Mouse (Mus musculus) layer of hippocampus, adult 2 months (tissue): ENCODE results near the gene Atl3. TPM values are rescaled to one million over a fixed set of nuclear protein-coding genes. Genes with fewer than 3 reads are reported as not detected.

ENCODE experiments used
- DNase-seq, 2 experiments: peaks; one replicate each; pipeline ENCODE4 v3.0.0; 2022; ENCODE audit warnings: low spot score in 2 of 2
- H3K27ac ChIP-seq: fragments of 200-600 bp; 2 replicates; pipeline ENCODE4 v1.8.1; 2022
- H3K4me3 ChIP-seq: fragments of 200-600 bp; 2 replicates; pipeline ENCODE4 v1.8.1; 2022; ENCODE audit warnings: mild to moderate bottlenecking
- CTCF ChIP-seq: fragments of 200-600 bp; conservative IDR thresholded peaks from 2 replicates; pipeline ENCODE4 v1.8.1; 2022; ENCODE audit warnings: antibody characterized with exemption, mild to moderate bottlenecking, moderate library complexity
- total RNA-seq, 2 experiments: library from RNA; stranded (reverse); gene quantifications; 2 replicates each; pipeline ENCODE4 v1.2.3; 2021

Gene Atl3
- total RNA-seq, 2 experiments from 2014 or later = 20.5 to 23.0 TPM

DNA sequence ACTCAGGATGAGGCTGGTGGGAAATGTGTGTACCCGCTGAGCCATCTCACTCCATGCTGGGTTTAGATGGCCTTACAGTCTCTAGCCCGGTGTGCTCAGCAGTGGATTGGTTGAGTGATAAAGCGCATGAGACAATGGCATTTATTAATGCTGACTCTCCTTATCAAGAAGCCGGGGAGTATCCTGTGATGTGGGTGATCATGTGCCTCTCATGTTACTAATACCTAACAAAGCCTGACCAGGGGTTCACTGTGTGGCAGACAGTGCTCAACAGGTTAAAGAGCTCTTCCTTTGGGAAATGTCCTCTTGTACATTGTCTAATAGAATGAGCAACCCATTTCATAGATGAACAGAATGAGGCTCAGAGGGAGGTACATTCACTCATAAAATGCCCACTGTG is 61.0 kb downstream of the Atl3 start:
- Histone ChIP-seq H3K4me3 (no peak overlapping the region), H3K27ac (no peak overlapping the region)
- DNase-seq = no peak
- no peak for TF ChIP-seq CTCF

DNA sequence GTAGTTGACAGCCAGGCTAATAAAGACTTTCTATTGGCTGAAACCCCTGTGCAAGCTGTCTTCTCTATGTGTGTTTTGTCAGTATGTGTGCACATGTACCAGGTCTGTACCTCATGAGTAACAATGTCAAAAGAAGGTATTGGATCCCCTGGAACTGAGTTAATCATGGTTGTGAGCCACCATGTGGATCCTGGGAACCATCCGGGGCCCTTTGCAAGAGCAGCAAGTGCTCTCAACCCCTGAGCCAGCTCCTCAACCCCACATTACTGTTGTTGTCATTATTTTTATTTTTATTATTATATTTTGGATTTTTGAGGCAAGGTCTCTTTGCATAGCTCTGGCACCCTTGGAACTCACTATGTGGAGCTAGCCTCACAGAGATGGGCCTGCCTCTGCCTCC is 62.8 kb downstream of the Atl3 start:
- DNase-seq = no peak
- H3K27ac ChIP-seq = no peak overlapping the region
- no peak overlapping the region for H3K4me3 ChIP-seq
- TF ChIP-seq CTCF = no peak

DNA sequence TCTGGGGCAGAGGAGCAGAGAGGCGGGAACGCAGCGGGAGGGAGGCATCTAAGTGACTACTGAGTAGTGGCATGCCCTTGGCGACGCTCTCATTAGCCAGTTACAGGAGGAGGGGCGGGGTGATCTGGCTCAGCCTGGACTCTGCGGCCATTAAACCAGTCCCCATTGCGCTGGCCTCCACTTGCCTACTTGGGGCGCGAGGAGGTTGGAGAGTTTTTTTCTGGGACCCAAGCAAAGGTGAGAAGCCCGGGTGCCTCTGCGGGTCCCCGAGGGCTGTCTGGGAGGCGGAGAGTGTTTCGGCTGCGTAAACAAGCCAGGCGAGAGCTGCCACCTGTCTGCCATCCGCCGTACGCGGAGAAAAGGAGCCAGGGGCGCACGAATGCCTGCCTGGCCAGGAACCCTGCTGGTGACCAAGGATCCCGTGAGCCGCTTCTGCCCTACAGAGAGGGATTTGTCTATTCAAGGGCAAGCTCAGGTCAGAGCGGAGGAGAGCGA is 63.5 kb downstream of the Atl3 start, which contains the start of gene Pla2g16:
Gene Pla2g16, plus strand, starts transcription at position 132 of the 495 bp plus-strand sequence.
- DNase-seq = peak; percentile 29 to 44
- peak; percentile 46 for TF ChIP-seq CTCF
- Histone ChIP-seq H3K4me3 (peak within 1 kb of the TSS; percentile 65), H3K27ac (peak within 1 kb of the TSS; percentile 83)

DNA sequence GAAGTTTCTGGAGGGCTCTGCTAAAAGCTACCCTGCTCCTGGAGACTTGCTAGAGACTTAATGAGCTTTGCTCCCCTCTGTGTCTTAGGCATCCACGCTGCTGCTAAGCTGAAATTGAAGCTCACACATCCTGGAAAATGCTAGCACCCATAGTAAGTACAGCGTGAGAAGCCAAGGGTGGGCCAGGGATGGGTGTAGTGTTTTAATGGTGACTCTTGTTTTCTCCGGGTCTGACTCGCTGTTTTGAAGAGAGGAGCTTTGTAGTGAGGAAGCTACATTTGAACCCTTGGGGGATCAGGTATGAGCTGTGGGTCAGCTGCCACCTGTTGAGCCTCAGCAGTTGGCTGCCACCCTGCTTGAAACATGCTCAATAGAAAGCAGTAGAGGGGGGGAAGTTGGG is 64.0 kb downstream of the Atl3 start:
- no peak for TF ChIP-seq CTCF
- peak overlapping the region; percentile 83 for H3K27ac ChIP-seq
- DNase-seq = no peak

DNA sequence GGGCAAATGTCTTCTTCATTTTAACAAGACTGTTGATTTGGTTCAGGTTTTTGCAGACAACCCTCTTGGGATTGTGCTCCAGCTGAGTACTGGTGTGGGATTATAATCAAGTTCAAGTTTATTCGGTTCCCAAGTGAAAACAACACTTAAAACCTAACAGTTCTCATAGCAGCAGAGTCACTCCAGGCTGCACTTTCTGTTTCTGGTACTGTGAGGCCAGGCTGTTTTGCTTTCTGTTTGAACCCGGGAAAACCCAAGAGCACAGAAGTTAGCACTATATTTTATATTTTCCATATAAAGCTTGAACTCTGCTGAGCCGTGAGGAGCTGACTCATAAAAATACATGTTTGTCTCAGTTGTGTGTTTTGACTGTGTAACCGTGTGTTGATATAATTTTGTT is 64.8 kb downstream of the Atl3 start:
- no peak for DNase-seq
- TF ChIP-seq CTCF = no peak
- peak overlapping the region; percentile 65 for H3K4me3 ChIP-seq
- H3K27ac ChIP-seq = peak overlapping the region; percentile 83

More for the DNA sequence above, 64.0 kb downstream of the Atl3 start:
- peak overlapping the region; percentile 65 for H3K4me3 ChIP-seq

DNA sequence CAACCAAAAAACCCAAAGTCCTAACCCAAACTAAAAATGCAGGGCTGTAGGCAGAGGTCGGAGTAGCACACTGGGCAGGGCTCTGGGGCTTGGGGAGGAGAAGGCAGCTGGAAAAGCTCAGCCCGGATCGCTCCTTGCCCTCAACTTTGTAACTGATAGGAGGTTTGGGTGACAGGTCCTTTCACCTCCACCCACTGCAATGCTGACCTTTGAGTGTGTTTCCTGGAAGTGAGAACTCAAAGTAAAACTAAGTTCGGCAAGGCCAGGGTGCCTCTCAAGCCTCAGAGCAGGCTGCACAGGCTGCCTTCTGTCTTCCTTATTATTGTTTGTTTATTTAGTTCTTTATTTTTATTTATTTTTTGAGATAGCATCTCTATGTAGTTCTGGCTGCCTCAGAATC is 66.1 kb downstream of the Atl3 start:
- no peak overlapping the region for H3K4me3 ChIP-seq
- TF ChIP-seq CTCF = no peak
- no peak for DNase-seq

DNA sequence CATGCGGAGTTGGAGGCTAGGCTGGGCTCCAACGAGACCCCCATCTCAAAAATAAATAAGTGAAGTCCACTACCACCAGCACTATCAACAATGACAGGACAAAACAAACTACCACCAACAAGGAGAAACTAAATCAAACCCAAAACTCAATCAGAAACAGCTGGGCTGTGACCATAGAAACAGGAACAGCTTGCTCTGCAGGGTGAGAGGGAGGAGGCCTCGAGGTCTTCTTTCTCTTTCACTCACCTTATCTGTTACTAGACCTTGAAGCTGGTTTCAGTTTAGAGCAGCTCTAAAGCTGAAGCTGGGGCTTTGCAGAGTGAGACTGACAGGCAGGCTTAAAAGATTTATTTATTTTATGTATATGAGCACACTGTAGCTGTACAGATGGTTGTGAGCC is 67.6 kb downstream of the Atl3 start:
- peak overlapping the region; percentile 96; the same call in 1 of the 2 replicates for H3K27ac ChIP-seq
- H3K4me3 ChIP-seq = no peak overlapping the region
- DNase-seq = no peak
- TF ChIP-seq CTCF = no peak

More for the DNA sequence above, 66.1 kb downstream of the Atl3 start:
- H3K27ac ChIP-seq = no peak overlapping the region

DNA sequence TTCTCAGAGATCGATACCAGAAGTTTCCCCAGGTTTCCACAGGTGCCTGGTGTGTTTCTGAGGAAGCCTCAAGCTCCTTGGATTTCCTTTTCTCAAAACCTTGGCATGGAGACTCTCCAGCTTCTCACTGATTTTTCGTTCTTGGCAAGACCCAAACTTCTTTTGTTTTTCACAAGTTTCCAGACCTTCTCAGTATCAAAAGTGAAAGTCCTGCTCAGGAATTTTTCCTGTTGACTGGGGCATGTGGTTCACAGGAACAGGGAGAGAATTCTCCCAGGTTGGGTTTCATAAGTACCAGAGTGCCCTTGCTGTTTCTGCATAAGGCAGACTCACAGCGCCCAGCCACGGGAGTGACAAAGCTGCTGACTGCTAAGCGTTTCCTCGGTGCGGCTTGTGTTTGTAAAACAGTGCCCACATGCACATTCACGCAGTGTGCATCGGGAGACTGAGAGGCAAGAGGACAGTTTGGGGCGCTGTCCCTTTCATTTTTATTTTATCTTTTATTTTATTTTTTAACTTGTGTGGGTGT is 68.8 kb downstream of the Atl3 start:
- peak overlapping the region; percentile 96 for H3K27ac ChIP-seq
- H3K4me3 ChIP-seq = peak overlapping the region; percentile 8; the same call in 1 of the 2 replicates
- TF ChIP-seq CTCF = no peak
- no peak for DNase-seq

DNA sequence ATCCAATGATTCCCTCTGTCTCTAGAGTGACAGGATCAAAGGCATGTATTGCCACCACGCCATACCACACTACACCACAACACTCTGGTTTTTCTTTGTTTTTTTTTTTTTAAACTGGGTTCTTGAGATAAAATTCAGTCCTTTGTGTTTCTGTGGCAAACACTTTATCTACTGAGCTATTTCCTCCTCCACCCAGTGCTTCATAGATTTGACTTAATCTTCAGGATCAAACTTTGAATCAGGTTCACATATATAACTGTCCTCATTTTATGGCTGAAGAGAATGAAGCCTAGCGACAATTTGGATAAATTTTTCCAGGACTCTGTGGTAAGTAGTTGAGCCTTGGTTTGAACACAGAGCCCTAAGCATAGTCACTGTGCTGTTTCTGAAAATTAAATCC is 69.8 kb downstream of the Atl3 start:
- DNase-seq = no peak
- Histone ChIP-seq H3K4me3 (no peak overlapping the region), H3K27ac (peak overlapping the region; percentile 96)
- no peak for TF ChIP-seq CTCF

DNA sequence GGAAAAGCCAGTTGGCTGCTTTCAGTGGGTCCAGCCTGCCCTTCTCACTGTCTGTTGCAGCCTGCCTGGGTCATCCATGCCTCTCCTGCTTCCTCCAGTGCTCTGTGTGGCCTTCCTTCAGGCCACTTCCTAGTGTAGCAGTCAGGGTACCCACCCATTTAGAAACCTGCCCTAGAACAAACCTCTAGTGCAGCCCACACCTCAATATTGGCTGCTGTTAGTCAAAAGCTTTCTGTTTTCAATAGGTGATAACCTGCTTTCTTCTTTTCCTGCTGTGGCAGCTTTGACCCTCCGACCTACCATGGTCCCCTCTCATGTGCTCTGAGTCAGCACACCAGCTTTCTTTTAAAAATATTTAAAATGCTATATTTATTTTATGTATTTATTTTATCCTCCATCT is 70.6 kb downstream of the Atl3 start:
- Histone ChIP-seq H3K27ac (peak overlapping the region; percentile 96), H3K4me3 (no peak overlapping the region)
- TF ChIP-seq CTCF = no peak
- DNase-seq = no peak

DNA sequence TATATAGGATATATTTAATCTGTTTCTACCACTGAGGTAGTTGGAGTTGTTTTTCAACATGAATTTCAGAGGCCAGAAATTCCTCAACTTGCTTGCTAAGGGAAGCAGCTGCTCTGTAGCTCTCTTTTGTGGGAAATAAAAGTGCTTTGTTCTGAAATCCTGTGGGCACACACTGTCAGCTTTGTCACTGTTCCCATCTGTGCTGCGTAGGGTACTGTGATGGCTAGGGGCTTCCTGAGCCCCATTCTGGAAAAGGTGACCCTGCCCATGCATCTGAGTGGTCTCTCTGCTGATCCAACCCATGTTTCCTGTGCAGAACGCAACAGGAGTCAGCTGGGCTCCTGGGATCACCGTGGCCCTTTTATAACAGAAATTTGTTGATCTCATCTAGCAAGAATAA is 73.0 kb downstream of the Atl3 start:
- Histone ChIP-seq H3K27ac (peak overlapping the region; percentile 96), H3K4me3 (no peak overlapping the region)
- DNase-seq = peak; percentile 46 to 67
- no peak for TF ChIP-seq CTCF

DNA sequence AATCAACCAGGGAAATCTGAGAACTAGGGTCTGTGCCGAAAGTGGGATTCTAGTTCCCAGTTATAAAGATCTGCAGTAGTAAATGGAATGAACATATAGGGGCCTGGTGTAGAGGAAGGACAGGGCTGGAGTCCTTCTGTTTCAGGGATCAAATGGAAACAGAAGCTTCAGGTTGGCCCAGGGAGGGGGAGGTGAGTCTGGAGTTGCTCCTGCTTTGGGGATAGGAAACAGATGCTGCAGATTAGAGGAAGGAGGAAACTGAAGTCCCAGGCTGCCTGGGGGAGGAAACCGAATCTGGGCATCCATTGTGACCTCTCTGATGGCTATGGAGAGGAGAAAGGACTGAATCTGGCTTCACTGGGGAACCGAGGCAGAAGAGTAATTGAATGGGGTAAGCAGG is 74.5 kb downstream of the Atl3 start:
- no peak for DNase-seq
- Histone ChIP-seq H3K4me3 (no peak overlapping the region), H3K27ac (peak overlapping the region; percentile 96)
- no peak for TF ChIP-seq CTCF

DNA sequence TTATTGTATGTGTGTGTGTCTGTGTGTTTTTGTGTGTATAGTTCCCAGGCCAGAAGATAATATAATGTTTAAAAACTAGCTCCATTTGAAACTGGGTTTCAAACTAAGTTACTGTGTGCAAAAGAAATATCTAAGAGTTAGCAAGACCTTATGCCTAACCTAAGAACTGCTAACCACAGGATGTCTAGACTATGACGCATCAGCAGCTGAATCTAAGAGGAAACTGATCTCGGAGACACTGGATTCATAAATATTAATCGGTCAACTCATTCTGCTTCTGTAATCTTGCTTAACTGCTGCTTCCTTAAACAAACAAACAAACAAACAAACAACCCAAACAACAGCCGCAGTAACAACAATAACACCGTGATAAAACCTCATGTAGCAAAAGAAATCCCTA is 75.8 kb downstream of the Atl3 start:
- H3K4me3 ChIP-seq = no peak overlapping the region
- no peak for DNase-seq
- no peak for TF ChIP-seq CTCF
- peak overlapping the region; percentile 40; the same call in 1 of the 2 replicates for H3K27ac ChIP-seq

DNA sequence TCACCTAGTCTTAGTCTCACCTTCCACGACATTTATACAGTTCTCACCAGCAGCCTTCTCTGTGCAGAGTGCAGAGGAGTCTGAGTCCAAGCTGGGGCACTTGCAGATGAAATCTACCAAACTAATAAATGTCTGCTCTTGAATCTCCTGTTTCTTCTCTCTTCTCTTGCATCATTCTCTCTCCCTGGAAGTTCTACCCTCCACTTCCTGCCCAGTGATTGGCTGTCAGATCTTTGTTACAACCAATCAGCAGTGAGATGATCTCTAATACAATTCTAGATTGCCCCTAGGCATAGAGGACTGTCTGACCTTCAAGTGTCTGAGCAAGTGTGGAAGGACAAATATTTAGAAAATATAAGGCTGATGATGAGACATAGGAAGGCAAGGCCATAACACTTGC is 82.3 kb downstream of the Atl3 start:
- no peak for TF ChIP-seq CTCF
- Histone ChIP-seq H3K27ac (no peak overlapping the region), H3K4me3 (no peak overlapping the region)
- no peak for DNase-seq
